Mouse (Mus musculus): ENCODE data around the gene Krt77.

The Krt77 gene

DNA sequence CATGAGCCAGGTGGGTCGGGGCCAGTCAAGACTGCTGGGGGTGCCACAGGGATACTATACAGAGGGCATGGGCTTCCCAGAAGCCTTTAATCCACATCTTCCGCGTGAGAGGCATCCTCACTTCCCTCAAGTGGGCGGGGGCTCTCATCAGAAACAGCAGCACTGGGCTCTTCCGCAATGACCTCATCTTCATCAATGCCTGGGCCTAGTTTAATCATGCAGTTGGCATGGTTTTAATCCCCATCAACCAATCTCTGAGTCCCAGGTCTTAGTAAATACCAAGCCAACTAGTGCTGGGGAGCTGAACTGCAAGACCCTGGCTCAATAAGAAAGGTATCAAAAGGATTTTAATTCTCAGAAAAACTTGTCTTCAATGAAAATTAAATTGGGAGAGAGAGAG is 40.1 kb downstream of the Krt77 start:
- no peak for DNase-seq

DNA sequence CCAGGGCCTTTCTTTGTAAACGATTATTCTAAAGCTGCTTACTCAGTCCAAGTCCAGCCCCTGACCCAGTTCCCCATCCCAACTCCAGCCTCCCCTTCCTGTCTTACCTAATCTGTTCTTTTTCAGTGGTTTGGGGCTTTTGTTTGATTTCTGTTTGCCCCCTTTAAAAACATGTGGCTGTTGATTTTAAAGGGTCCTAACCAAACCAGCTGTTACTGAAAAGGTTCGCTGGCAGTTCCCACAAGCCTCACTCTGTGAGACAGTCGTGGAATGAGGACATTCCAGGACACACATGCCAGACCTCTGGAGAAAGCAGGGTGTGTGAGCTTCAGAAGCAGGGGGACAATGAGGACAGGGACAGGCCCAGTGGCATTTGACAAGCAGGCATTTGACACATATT is 47.7 kb downstream of the Krt77 start:
- no peak for DNase-seq

DNA sequence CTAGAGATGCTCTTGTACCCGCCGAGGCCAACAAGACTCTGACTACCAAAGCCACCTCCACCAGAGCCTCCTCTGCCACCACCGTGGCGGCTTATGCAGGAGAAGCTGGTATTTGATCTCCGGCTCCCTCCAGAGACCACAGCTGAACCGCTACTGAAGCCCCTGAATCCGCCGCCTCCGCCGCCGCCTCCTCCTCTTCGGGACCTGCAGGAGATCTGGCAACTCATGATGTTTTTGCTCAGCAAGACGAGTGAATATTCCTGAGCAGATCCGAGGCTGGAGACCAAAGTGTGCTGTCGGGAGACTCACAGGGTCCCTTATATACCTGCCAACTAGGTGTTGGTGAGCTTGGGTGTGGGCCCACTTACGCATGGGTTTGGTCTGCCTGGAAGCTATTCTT is 51.6 kb downstream of the Krt77 start, which contains the start of gene Krt2:
Krt2 (minus strand) TSS at position 295 of the 400 bp plus-strand sequence.
- DNase-seq = no peak
